Mouse (Mus musculus) neural tube, embryonic 14.5 days (tissue): ENCODE measurements at regions not wholly inside any gene's neighbourhood (a gene's known extent, or its start where the extent isn't known, plus 50 kb on each side); places are given as distances from the start of the nearest gene placed in this dataset.
"Not testable (repeated sequence)": the region's sequence is repeated elsewhere in the genome, so short reads cannot be mapped to it uniquely, and the experiment has no call there.

Experiments
- ATAC-seq: fragments of 200-750 bp; cut with Nextera tagmentation; 2 replicates; pipeline ENCODE4 v1.8.0; 2017; ENCODE audit warnings: low read depth, mild to moderate bottlenecking, moderate TSS enrichment, moderate library complexity
- H3K27ac ChIP-seq: fragments of 300-500 bp; sonication (generic); 2 replicates; pipeline ENCODE4 v1.5.1; 2014; ENCODE audit warnings: low read depth, mild to moderate bottlenecking, control low read depth, low read length, moderate library complexity, mixed read lengths
- H3K27me3 ChIP-seq: fragments of 300-500 bp; sonication (generic); 2 replicates; pipeline ENCODE4 v1.6.1; 2014; ENCODE audit warnings: low read length; ENCODE audit not compliant: control insufficient read depth, insufficient read depth
- H3K36me3 ChIP-seq: fragments of 300-500 bp; sonication (generic); 2 replicates; pipeline ENCODE4 v1.6.1; 2014; ENCODE audit warnings: low read length, mixed read lengths; ENCODE audit not compliant: control insufficient read depth, insufficient read depth
- H3K4me1 ChIP-seq: fragments of 300-500 bp; sonication (generic); 2 replicates; pipeline ENCODE4 v1.6.1; 2014; ENCODE audit warnings: low read length; ENCODE audit not compliant: control insufficient read depth, insufficient read depth
- H3K4me2 ChIP-seq: fragments of 300-500 bp; sonication (generic); 2 replicates; pipeline ENCODE4 v1.6.1; 2014; ENCODE audit warnings: mild to moderate bottlenecking, low read depth, low read length, control low read depth
- H3K4me3 ChIP-seq: fragments of 300-500 bp; sonication (generic); 2 replicates; pipeline ENCODE4 v1.5.1; 2014; ENCODE audit warnings: low read depth, low read length, control low read depth, mixed read lengths
- H3K9ac ChIP-seq: fragments of 300-500 bp; sonication (generic); replicated peaks from 2 replicates; pipeline ENCODE4 v1.6.1; 2014; ENCODE audit warnings: low read depth, mild to moderate bottlenecking, control low read depth, low read length, mixed read lengths
- H3K9me3 ChIP-seq: fragments of 300-500 bp; sonication (generic); 2 replicates; pipeline ENCODE4 v1.6.1; 2016; ENCODE audit warnings: low read length; ENCODE audit not compliant: control insufficient read depth
- WGBS: fragments of 180-500 bp; shearing (Covaris S2); extraction: QIAGEN DNeasy Blood & Tissue Kit; methylation state at CpG from one replicate; pipeline ENCODE4 v1.1.7; 2014; 5-methylcytosine and 5-hydroxymethylcytosine counted together

DNA sequence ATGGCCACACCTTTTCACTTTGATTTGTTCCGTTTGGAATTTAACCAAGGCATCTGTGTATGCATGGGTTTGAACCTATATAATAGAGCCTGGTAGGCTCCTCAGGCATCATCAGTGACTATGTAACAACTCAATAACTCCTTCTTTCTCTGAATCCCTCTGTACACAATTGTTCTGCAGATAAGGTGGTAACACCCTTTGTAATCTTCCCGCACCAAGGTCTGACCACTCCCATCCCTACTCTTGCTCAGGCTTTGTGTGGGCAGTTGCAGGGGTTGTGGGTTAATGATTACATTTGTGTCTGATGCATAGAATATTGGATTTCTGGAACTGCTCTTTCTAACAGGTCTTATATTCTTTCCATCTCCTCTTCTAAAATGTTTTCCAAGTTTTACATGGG lies 596.9 kb downstream of the Anxa1 start:
- Histone ChIP-seq H3K4me1 (no peaks in the 10 kb centered on the region), H3K36me3 (no peaks in the 10 kb centered on the region), H3K4me2 (no peak overlapping the region), H3K27me3 (no peaks in the 10 kb centered on the region), H3K27ac (no peak overlapping the region), H3K9me3 (no peaks in the 10 kb centered on the region), H3K4me3 (no peak overlapping the region), H3K9ac (no peak overlapping the region)
- no peak for ATAC-seq
- 78% methylated on average over 2 of the region's 2 CpGs for WGBS

DNA sequence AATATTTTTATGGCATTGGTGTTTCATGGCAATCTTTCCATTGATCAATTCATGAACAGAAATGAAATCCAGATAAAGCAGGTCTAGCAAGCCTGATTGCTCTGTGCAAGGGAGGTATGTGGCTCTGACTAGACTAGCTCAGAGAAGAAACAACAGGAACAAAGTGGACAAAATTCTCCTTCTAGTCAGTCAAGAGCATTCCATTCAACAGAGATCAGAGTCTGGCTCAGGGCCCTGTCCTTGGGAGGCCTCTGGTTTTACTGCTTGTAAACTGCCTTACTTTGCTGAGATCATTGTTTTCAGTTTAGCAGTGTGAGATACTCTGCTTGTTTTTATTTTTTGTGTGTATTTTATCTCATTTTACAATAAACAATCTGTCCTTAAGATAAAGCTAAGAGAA lies 607.2 kb downstream of the Anxa1 start:
- no peak for ATAC-seq
- Histone ChIP-seq H3K36me3 (no peaks in the 10 kb centered on the region), H3K27me3 (no peaks in the 10 kb centered on the region), H3K27ac (no peak overlapping the region), H3K4me3 (no peak overlapping the region), H3K9me3 (no peaks in the 10 kb centered on the region), H3K9ac (no peak overlapping the region), H3K4me1 (no peaks in the 10 kb centered on the region), H3K4me2 (no peak overlapping the region)

DNA sequence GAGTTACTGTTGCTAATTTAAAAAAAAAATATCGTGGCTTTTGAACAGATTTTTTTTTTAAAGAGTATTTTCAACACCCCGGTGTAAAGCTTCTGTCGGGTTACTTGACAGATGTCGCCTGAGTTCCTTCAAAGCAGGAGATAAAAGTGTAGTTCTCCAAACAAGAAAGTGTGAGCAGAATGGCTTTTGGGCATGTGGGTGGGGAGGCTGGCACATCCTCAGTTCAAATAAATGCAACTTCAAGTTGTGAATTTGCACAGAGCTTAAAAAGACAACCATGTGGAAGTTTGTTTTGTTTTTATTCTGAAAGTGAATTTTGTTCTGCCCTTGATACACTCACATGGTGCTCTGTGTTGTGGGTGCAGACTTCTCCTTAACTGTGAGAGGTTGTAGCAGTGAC lies 612.9 kb downstream of the Anxa1 start:
- Histone ChIP-seq H3K9me3 (no peaks in the 10 kb centered on the region), H3K4me2 (no peak overlapping the region), H3K36me3 (no peaks in the 10 kb centered on the region), H3K27ac (no peak overlapping the region), H3K9ac (no peak overlapping the region), H3K4me1 (no peaks in the 10 kb centered on the region), H3K4me3 (no peak overlapping the region), H3K27me3 (no peaks in the 10 kb centered on the region)
- no peak for ATAC-seq
- 72% methylated on average over 4 of the region's 4 CpGs for WGBS

DNA sequence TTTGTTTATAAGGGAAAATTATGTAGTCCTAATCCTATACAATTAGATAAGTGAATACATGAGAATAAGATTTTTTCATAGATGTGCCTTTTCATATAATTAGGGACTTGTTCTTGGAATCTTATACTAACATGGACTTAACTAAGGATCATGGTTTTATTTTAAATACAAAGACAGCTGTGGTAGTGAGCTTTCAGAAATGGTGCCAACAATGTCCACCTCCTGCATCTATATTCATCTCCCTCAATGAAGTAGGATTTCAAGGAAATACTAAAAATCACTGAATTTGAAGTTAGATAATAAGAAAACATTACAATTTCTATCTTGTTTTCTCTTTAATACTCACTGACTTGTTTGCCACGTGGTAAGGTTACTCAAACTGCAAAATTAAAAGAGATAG lies 619.8 kb downstream of the Anxa1 start:
- Histone ChIP-seq H3K4me1 (no peaks in the 10 kb centered on the region), H3K9ac (no peak overlapping the region), H3K9me3 (no peaks in the 10 kb centered on the region), H3K27me3 (no peaks in the 10 kb centered on the region), H3K36me3 (no peaks in the 10 kb centered on the region), H3K4me3 (no peak overlapping the region), H3K27ac (no peak overlapping the region), H3K4me2 (no peak overlapping the region)
- no peak for ATAC-seq
- WGBS, result 38% methylated on average over 1 of the region's 1 CpGs

DNA sequence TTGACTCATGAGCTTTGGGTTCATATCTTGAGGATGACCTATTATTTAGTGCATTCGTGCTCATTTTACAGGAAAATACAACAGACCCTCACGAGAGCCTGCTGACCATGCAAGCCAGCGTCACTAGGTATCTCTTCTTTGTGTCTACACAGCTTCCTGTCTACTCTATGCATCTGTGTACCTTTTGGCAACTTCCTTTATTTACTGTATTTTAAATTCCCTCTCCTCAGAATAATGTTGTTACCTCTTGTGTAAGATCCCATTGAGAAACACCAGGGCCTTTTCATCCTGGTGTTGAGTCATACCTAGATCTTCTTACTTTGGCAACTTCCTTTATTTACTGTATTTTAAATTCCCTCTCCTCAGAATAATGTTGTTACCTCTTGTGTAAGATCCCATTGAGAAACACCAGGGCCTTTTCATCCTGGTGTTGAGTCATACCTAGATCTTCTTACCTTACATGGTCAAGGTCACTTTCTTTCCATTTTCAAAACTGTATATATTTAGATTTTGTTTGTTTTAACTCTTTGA lies 639.1 kb upstream of the Rorb start:
- H3K27ac ChIP-seq, H3K27me3 ChIP-seq, H3K36me3 ChIP-seq, H3K4me3 ChIP-seq, H3K4me1 ChIP-seq, H3K9ac ChIP-seq, ATAC-seq, H3K9me3 ChIP-seq, H3K4me2 ChIP-seq: not testable (repeated sequence)
- 92% methylated on average over 3 of the region's 3 CpGs for WGBS

DNA sequence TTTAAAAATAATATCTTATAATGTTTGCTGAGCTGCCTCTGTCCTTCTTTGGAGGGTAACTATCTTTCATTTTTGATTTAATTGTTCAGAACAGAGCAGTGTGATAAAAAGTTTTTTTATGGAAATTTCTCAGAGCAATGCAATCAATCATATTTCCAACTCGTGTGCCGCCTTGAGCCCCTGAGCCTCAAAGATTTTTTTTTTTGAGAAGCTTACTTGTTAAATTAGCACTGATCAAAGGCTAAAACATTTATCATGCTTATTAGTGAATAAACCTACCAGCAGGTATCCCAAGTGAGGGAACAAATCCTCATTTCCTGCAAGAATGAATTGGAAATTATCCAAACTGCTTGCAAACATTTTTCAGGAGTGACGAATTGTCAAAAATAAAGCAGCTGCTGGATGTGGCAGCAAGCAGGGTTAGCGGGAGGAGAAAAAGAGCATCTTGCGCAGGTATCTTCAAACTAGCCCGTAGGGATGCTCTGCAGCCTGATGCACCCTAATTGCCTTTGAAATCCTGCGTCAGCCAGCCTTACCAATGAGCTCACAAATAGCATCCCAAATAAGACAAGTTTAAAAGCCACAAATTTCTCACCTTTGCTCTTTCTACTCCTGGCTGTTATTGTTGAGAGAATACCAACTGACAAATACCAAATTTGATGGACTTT lies 637.0 kb upstream of the Rorb start:
- WGBS, result 64% methylated on average over 7 of the region's 7 CpGs
- H3K27me3 ChIP-seq, result no peaks in the 10 kb centered on the region
- H3K27ac ChIP-seq, result no peak overlapping the region
- H3K9me3 ChIP-seq, result no peaks in the 10 kb centered on the region
- no peak overlapping the region for H3K4me3 ChIP-seq
- ATAC-seq, result no peak
- H3K4me1 ChIP-seq, result no peaks in the 10 kb centered on the region
- H3K4me2 ChIP-seq, result no peak overlapping the region
- H3K36me3 ChIP-seq, result no peaks in the 10 kb centered on the region
- no peak overlapping the region for H3K9ac ChIP-seq

DNA sequence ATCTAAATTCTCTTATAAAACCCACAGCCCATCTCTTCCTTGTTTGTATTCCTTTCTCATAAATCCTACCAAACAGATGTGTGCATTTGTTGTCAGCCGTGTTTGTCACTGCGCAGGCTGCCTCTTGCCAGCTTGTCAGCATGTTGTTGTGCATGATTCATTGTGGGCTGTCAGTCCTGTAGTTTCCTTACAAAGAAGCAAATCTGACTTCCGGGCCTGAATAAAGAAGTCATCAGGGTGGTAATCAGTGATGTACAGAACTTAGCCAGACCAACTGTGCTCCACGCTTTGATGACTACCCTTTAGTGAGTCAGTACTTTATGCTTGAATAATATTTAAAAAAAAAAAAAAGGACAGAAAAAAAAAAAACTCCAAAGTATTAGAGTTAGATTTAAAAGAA lies 608.9 kb upstream of the Rorb start:
- Histone ChIP-seq H3K9ac (no peak overlapping the region), H3K27ac (no peak overlapping the region), H3K27me3 (no peaks in the 10 kb centered on the region), H3K4me1 (no peaks in the 10 kb centered on the region), H3K4me2 (no peak overlapping the region), H3K9me3 (no peaks in the 10 kb centered on the region), H3K4me3 (no peak overlapping the region), H3K36me3 (no peaks in the 10 kb centered on the region)
- peak; percentile 38; the same call in 1 of the 2 replicates for ATAC-seq
- WGBS, result 29% methylated on average over 4 of the region's 4 CpGs
